Mouse (Mus musculus): Measurements from ENCODE around the gene Nek10. TPM values are rescaled to one million over a fixed set of nuclear protein-coding genes. Genes with fewer than 3 reads are reported as not detected.
A peak's percentile ranks its signal among the peaks of the same experiment; 100 is the strongest.
"Not testable (repeated sequence)": the region's sequence is repeated elsewhere in the genome, so short reads cannot be mapped to it uniquely, and the experiment has no call there.

The Nek10 gene
- total RNA-seq (2021) (under 1 TPM; 0.06 to 0.14 TPM), polyA plus RNA-seq (2012; rRNA removed) (not detected in 2 replicates)
- long read RNA-seq = 0 reads

DNA sequence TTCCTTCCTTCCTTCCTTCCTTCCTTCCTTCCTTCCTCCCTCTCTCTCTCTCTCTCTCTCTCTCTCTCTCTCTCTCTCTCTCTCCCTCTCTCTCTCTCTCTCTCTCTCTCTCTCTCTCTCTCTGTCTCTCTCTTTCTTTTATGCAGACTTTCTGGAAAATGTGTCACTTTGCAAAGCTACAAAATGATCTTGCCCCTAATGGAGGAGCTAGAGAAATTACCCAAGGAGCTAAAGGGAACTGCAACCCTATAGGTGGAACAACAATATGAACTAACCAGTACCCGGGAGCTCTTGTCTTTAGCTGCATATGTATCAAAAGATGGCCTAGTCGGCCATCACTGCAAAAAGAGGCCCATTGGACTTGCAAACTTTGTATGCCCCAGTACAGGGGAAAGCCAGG lies at the start of gene Nek10:
TSS of gene Nek10 (plus strand) at position 301 of the 400 bp plus-strand sequence.
- not testable (repeated sequence) for DNase-seq

DNA sequence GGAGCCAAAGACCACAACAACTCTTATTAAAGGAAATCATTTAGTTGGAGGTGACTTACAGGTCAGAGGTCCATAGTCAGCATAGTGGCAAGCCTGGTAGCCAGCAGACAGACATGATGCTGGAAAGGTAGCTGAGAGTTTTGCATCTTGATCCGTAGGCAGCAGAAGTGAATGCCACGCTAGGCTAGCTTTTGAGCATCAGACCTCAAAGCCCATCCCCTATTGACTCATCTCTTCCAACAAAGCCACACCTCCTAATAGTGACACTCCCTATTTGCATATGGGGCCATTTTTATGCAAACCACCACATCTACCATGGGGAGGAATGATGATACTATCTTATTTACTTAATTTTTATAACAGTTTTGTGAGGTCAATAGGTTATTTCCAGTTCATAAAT lies 22.0 kb upstream of the Nek10 start:
- DNase-seq = no peak

DNA sequence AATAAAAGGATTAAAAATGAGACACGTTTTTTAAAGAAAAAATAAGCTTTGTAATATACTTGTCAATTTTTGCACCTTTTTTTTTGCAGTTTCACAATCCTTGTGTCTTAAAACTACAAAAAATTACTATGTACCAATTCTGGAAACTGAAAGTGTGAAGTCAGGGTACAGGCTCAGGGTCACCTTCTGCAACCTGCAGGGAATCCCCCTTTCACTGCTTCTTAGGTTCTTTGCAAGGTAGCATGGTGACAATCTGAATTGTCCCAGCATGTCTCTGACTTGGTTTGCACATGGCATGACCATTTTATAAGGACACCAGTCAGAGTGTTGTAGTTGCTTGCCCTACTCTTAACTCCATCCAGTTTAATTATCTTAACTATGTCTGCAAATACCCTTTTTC lies 19.0 kb upstream of the Nek10 start:
- no peak for DNase-seq

DNA sequence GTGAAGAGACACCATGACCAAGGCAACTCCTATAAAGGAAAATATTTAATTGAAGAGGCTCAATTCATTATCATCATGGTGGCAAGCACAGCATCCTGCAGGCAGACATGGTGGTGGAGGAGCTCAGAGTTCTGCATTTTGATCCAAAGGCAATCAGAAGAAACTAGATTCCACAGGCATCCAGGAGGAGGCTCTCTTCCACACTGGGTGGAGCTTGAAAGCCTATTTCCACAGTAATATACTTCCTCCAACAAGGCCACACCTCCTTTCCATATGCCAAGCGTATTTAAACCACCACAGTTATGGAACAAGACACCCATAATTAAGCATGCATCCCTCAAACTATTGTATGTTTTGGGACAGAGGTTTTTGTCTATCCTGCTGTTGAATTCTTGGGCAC lies 16.2 kb upstream of the Nek10 start:
- DNase-seq = no peak

DNA sequence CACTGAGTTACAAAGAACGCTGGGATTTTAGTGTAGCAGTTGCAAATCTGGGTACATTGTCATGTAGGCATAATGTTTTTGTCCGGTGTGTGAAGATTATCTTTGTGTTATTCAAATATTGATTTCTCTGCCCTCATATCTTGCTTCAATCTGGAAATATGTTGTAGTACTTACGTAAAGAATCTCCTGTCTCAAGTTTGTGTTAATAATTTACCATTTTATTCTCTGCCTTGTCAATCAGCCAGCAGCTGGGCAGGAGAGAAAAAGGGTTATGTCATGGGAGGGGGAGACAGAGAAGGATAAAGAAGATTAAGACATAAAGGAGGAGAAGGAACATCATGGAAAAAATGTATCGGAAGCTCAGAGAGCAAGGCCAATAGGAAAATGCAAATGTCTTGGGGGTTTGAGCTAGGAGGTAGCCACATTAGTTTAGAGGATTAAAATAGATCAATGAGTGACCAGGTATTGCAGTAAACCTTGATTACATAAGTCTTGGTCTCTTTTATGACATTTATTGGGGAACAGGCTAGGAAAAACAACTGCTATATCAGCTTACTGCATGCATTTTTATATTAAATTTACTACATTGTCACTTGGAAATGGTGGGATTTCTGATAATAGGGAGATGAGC lies 13.3 kb upstream of the Nek10 start:
- DNase-seq = no peak

DNA sequence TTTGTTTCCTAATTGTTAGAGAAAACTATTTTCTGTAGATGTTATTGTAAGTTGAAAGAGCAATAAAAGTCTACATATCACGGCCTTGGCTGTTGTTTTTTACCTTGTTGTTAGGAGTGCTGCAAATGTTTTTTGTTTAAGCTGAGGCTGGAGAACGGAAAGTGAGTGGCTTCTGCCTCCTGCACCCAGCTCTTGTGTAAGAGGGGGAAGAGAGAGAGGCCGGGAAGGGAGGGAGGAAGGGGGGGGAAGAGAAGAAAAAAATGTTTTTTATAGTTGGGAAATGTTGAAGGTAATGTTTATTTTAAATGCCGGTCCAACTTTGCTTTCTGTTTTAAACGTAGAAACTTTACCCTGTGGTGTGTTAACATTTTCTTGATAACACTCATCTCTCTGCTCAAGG lies 3.4 kb upstream of the Nek10 start:
- DNase-seq = no peak

DNA sequence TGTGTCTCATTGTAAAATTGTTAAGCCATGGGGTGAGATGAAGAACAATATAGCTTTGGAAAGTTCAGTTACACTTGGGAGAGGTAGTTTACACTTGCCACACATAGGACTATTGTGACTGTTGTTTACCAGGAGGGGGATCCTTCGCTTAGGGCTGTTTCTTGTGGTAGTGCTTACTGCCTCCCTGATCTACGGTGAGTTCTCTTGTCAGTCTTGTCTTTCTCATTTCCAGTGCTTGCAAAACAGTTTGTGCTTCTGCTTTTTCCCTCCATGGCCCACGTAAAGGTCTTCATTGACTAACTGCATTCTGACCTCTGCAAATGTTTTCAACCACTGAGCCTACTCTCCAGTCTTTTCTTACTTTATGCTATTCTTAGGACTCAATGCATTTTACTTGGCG lies 2.9 kb upstream of the Nek10 start:
- no peak for DNase-seq

DNA sequence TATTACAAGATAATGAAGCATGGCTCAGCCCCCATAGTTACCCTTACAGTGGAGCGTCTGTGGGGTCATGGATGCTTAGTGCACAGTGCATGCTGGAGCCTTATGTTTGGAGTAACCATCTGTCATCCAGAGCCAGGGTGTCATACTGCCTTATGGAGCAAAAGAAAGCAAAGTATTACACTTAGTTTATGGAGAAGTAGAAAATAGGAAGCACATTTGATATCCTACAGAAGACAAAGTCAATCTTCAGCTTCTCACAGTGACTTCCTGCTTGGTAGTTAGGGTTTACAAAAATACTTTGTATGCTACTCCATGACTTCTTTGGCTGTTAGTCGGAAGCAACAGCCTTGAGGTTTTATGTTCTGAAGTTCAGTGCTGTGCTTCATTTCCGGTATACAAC lies 2.4 kb upstream of the Nek10 start:
- no peak for DNase-seq

DNA sequence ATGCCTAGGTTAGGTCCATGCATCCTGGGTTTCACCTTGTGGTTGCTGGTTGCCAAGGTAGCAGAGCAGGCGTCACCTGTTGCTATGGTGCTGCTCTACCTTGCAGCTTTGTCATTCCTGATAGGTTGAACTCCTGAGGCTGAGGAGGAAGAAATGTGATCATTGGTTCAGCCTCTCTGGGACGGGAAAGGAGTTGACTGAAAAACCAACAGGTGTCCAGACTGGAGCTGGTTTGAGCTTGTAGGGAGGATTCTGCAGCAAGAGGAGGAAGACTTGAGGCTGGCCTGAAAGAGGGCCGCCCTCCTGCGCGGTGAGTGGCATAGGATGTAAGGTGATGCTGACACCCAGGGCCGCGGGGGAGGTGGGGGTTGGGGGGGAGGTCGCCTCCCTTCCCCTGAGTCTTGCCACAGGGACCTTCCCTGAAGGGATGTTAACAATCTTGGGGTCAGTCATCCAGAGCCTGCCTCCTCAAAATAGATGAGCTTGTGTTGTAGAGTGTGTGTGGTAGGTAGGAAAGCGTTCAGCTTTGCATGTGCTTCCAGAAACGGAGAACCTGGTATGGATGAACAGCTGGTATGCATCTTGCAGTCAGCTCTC lies 804 bp downstream of the Nek10 start:
- no peak for DNase-seq

DNA sequence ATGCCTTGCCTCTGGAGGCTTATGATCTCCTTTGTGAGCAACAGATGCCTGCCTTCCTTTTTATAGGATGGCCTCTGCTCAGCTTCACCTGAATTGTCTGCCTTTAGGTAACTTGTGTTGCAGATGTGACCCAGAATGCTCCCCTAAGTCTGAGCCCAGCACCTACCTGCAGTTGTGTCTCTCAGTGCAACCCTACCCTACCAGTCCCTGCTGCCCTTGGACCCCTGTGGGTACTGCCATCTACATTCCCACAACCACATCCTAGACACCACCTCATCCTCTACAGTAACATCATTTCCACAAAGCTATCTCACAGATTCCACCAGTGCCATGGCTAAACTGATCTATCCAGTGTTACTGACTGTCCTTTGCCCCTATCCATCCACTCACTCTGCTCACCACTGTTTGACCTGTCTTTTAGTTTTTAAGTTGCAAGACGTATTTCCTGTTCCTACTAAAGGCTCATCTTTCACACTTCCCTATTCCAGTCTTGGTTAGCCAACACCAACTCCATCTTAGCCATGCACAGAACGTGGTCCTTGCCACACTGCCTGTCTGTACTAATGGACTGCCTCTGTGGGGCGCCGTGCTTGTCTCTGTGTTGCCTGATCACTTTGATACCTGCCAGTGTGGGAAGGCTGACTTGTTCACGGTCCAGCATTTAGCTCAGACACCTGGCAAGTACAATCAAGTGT lies 1.4 kb downstream of the Nek10 start:
- DNase-seq = no peak

DNA sequence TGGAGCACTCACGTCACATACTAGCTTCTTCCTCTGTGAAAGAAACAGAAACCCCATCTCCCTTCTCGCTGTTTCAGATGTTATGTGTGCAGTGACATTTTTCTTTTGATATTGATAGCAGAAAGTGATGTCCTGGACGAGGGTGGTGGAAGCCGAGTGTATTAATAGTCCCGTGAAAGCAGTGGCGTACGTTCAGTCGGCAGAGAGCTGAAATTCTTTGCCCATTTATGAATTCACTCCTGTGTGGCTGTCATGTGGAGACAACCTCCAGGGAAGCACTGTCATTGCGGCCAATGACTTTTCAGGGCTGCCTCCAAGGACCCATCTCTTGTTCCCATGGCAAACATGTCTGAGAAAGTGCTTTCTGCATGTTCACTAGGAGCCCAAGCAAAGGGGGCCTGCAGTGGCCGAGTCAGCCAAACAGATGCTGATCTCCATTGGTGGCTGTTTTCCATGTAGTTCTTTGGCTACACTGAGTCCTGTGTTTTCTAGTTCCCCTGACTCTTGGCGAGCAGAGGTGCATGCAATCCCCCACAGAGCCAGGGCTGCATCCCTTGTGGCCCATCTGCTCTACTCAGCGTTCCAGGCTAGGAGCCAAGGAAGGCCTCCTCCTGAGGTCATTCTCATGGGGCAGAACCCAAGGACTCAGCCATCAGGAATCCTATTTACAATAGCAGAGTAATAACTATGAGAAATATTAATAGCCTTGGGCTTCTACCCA lies 29.5 kb downstream of the Nek10 start:
- DNase-seq = peak; percentile 91

DNA sequence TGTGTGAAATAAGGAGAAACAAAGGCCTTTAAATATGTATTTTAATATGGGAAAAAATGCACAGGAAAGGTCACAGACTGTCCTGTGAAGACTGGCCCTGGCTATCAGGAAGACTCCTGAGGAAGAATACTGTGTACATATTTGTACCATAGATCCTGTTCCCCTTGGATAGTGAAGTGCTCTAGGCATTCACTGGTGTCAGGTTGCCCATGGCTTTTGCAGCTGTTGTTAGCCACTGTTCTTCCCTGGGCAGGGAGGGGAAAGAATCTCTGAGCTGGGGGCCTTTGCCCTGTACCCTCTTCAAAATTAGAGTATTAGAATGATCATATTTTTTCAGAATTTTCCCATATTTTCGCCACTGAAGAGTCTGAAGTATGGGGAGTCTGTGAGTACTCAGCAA lies 30.3 kb downstream of the Nek10 start:
- no peak for DNase-seq

DNA sequence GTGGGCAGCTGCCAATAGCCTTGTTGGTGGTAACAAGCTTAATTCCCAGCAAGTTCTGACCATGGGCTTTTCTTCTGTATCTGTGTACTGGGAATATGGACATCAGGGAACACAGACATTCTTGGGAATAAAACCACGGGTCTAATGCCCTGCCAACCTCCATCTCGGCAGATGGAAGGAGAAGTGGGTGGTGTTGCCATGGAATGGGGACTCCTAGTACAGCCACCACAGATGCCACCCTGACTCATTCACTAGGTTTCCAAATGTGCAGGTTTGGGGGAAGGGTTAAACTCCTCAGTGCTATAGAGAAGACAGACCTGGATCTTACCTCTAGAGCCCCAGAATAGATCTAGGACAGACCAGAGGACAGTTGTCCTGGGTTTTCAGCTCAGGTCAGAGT lies 31.1 kb downstream of the Nek10 start:
- DNase-seq = no peak

DNA sequence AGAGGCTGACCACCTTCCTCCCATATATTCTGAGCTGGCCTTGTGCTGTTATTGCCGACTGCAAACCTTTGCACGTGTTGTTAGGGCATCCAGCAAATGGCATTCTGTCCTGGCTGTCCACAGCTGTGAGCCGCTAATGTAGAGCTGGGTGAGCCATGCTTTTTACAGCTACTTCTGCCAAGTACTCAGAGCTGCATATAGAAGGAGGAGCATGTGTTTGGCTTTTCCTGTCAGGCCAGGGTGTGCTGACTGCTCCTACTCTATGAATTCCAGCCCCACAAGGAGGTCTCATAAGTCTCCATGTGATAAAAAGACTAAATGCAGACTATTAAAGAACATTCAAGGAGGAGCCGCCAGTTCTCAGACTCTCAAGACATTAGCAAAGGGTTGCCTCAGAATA lies 34.4 kb downstream of the Nek10 start:
- DNase-seq = no peak

DNA sequence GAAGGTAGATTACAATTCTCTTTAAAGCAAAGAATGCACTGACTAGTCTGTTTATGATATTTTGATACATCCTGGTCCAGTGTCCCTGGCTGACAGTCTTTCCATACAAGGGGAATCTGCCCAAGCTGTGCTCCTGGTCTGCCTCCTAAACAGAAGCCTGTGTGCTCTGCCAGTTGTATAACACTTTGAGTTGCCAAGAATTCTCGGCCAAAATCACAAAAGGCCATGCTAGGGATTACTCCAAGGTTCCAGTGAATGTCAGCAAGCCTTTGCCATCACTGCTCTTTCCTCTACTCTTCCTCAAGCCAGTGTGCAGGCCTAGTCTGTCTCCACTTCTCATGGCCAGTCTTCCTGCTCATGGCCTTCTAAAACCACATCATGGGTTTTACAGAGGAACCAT lies 34.9 kb downstream of the Nek10 start:
- peak; percentile 44 for DNase-seq

DNA sequence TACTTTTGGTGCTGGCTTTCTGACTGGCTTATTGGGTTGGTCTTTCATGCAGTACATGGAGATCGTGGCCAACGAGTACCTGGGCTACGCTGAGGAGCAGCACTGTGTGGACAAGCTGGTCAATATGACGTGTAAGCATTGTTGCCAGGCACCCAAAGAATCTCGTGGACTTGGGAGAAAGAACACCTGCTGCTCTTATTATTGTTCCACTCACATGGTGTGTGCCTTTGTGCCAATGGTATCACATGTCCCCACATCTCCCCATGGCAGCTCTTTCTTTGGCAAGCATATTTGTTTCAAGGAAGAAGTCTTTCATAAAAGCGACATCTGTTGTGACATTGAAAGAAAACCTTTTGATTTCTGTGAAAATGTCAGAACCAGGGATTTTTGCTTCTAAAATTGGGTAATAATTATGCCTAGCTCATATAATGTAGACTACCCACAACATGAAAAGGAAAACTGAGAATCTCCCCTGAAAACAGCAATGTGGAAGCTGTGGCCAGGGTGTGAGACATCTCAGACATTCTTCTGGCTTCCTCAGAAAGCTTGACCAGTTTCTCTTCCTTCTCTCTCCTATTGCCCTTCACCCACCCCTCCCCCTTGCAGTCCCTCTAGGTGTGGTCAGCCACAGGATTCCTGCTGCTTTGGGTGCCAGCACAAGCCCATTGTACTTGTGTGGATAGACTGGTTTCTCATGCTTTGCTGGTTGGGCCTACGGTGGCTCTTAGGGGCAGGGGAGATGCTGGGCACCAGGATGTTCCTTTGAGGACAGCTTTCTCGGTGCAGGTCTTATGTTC lies 39.7 kb downstream of the Nek10 start:
- DNase-seq = no peak

DNA sequence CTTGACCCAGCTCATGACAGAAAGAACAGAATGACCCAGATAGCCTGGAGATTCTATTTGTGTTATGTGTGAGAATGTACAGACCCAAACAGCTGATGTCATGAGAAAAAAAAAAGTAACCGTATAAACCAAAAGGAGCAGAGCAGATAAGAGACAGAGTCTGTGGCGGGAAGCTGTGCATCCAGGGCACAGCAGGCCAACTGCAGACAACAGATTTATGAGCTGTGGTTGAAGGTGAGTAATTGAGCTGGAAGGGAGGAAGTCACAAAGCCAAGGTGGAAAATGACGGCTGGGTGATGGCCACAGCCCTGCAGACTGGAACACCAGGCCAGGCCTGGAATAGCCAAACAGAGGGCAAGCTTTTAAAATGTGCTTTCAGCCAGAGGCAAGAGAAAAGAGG lies 49.6 kb downstream of the Nek10 start:
- no peak for DNase-seq

DNA sequence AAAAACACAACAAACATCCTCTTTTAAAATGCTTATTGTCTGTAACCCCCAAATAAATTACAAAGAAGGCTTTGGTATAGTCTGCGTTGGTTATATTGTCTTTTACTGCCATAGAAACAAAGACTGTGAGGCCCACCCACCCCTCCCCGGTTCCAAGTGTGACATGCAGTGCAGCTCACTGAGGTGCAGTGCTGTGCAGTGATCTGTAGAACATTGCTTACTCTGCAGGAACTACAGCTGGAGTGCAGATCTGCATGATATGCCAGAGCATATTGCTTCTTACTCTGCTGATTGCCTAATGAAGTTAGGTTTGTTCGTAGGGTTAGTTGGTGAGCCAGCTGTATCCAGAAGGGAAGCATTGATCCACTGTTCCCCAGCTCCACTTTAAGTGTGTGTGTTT lies 57.1 kb downstream of the Nek10 start:
- no peak for DNase-seq

DNA sequence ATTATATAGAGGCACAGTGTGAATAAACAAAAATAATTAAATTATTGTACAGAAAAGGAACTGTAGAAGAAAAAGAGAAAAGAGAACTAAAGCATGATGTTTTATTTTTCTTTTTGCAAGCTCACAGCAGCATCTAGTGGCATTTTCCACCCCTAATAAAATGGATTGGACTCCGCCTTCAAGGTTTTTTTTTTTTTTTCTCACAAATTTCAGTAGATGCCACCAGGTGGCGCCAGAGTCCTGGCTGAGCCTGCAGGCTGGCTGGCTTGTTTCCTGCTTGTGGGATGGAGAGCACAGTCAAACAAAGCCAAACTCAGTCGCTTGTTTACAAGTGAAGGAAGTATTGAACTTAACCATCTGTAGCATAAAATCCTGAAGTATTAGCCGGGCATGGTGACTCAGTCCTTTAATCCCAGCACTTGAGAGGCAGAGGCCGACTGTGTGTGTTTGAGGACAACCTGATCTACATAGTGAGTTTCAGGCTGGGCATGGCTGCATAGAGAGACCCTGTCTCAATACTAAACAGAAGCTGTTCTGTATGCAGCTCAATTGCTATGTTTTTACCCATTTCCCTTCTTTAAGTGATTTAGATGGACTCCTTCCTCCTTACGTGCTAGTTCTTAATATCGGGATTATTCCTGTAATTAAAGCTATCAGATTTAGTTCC lies 60.6 kb downstream of the Nek10 start:
- peak; percentile 83 for DNase-seq

DNA sequence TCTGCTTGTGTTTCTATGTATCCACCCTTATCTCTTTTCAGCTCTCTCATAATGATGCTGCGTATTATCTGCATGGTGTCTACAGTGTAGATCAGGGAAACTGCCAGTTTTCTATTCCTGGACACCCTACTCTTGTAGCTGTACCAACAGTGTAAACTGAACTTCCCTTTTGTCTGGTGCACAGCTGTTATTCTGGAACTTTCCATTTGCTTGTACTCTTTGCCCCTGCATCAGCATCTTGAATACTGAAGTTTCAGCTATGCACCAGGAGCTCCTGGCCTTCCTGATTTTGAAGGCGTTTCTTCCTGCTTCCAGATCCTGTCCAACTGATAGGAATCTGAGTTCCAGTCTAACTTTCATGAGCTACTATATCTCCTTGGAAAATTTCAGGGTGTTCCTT lies 66.0 kb downstream of the Nek10 start:
- no peak for DNase-seq

DNA sequence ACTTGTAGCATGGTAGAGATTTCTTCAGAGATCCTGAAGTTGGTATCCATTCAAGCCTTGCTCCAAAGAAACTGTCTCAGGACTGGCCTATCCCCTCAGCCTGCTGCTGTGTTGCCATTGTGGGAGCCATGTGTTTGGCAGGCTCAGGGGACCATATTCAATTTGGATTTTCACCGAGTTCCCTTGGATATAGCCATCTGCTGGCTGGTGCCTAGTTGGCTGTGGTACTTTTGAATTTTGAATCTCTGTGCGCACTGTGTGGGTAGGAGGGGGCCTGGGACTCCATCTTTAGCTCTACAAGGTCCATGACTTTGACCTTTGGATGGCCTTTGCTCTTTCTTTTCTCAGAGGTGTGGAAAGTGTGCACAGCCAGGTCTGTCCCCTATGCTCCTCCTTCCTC lies 66.8 kb downstream of the Nek10 start:
- DNase-seq = no peak

DNA sequence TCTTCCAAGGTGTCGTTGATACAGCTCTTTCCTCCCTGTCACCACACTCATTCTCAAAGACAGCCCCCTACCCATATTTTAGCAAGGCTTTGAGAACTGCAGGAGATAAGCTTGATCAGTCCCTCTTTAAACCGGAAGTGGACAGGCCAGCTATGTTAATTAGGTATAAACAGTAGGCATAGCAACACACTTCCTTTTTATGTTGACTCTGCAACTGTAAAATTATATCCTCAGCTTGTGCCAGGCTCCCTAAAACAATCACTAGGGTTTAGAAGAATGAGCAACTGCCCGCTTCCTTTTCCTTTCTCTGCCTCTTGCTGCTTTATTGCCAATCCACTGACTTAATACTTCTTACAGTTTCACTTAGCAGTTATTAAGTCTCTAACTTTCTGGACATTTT lies 67.2 kb downstream of the Nek10 start:
- DNase-seq = no peak
